Mouse (Mus musculus) MEL (cell line): ENCODE results near the gene Fkbp15. TPM values are rescaled to one million over a fixed set of nuclear protein-coding genes. Genes with fewer than 3 reads are reported as not detected.

Experiments used
- DNase-seq: peaks from one replicate; pipeline ENCODE4 v3.0.0; 2011; ENCODE audit warnings: low read depth, low spot score
- H3K27ac ChIP-seq: 2 replicates; pipeline ENCODE4 v1.5.1; 2012; ENCODE audit warnings: low read depth, mild to moderate bottlenecking, control low read depth, low read length, moderate library complexity; ENCODE audit not compliant: control insufficient read depth
- H3K27me3 ChIP-seq, 2 experiments: fragments of 150-350 bp in 1 of 2; sonication (generic) in 1 of 2; 2 replicates each; pipeline ENCODE4 v1.6.1; 2012; ENCODE audit warnings: low read length in 2 of 2, mild to moderate bottlenecking in 2 of 2, improper control_type of control experiment in 1 of 2, moderate library complexity in 1 of 2; ENCODE audit not compliant: insufficient read depth in 2 of 2, control insufficient read depth in 1 of 2
- H3K36me3 ChIP-seq, 2 experiments: 2 replicates each; pipeline ENCODE4 v1.6.1; 2012 to 2014; ENCODE audit warnings: low read length in 2 of 2, improper control_type of control experiment in 1 of 2, inconsistent platforms in 1 of 2, mild to moderate bottlenecking in 1 of 2; ENCODE audit not compliant: insufficient read depth in 2 of 2, control insufficient read depth in 1 of 2
- H3K4me1 ChIP-seq, 2 experiments: fragments of 150-350 bp in 1 of 2; sonication (generic) in 1 of 2; 2 replicates each; pipeline ENCODE4 v1.6.1; 2012; ENCODE audit warnings: low read length in 2 of 2, improper control_type of control experiment in 1 of 2, mild to moderate bottlenecking in 1 of 2; ENCODE audit not compliant: insufficient read depth in 2 of 2, control insufficient read depth in 1 of 2
- H3K4me3 ChIP-seq, 2 experiments: fragments of 150-350 bp in 1 of 2; sonication (generic) in 1 of 2; 2 replicates each; pipeline ENCODE4 v1.5.1; 2012; ENCODE audit warnings: low read depth in 2 of 2, low read length in 2 of 2, mild to moderate bottlenecking in 2 of 2, moderate library complexity in 2 of 2, control low read depth in 1 of 2, improper control_type of control experiment in 1 of 2; ENCODE audit not compliant: control insufficient read depth in 1 of 2, insufficient read depth in 1 of 2
- H3K79me2 ChIP-seq: 2 replicates; pipeline ENCODE4 v1.6.1; 2012; ENCODE audit warnings: mild to moderate bottlenecking, low read length, moderate library complexity; ENCODE audit not compliant: control insufficient read depth, poor library complexity, insufficient read depth
- H3K9ac ChIP-seq: 2 replicates; pipeline ENCODE4 v1.6.1; 2012; ENCODE audit warnings: low read depth, mild to moderate bottlenecking, control low read depth, low read length, moderate library complexity; ENCODE audit not compliant: control insufficient read depth, poor library complexity, severe bottlenecking
- H3K9me3 ChIP-seq: fragments of 150-350 bp; sonication (generic); replicated peaks from 2 replicates; pipeline ENCODE4 v1.6.1; 2012; ENCODE audit warnings: mild to moderate bottlenecking, low read length, improper control_type of control experiment, moderate library complexity; ENCODE audit not compliant: insufficient read depth
- CHD1 ChIP-seq: IDR thresholded peaks from 2 replicates; pipeline ENCODE4 v1.6.1; 2012; ENCODE audit warnings: low read depth, mild to moderate bottlenecking, inconsistent platforms, low read length, improper control_type of control experiment
- CHD2 ChIP-seq: IDR thresholded peaks from 2 replicates; pipeline ENCODE4 v1.6.1; 2011; ENCODE audit warnings: low read length, improper control_type of control experiment
- CTCF ChIP-seq, 3 experiments: IDR thresholded peaks in 2 of 3; conservative IDR thresholded peaks in 1 of 3; 2 replicates each; pipeline ENCODE4 v1.5.1; 2011 to 2012; ENCODE audit warnings: low read length in 3 of 3, low read depth in 2 of 3, mild to moderate bottlenecking in 2 of 3, improper control_type of control experiment in 1 of 3, inconsistent platforms in 1 of 3, mixed read lengths in 1 of 3, moderate library complexity in 1 of 3; ENCODE audit not compliant: control insufficient read depth in 1 of 3, insufficient read depth in 1 of 3, poor library complexity in 1 of 3, severe bottlenecking in 1 of 3
- E2F4 ChIP-seq: IDR thresholded peaks from 2 replicates; pipeline ENCODE4 v1.6.1; 2011; ENCODE audit warnings: low read depth, low read length, improper control_type of control experiment, borderline replicate concordance
- EP300 ChIP-seq, 2 experiments: IDR thresholded peaks; 2 replicates each; pipeline ENCODE4 v1.6.1; 2011; ENCODE audit warnings: improper control_type of control experiment in 2 of 2, low read length in 2 of 2, low read depth in 1 of 2, mild to moderate bottlenecking in 1 of 2
- ETS1 ChIP-seq: IDR thresholded peaks from 2 replicates; pipeline ENCODE4 v1.6.1; 2012; ENCODE audit warnings: low read depth, mild to moderate bottlenecking, inconsistent platforms, low read length, improper control_type of control experiment, moderate library complexity
- GABPA ChIP-seq: IDR thresholded peaks from 2 replicates; pipeline ENCODE4 v1.6.1; 2012; ENCODE audit warnings: low read depth, mild to moderate bottlenecking, inconsistent platforms, low read length, improper control_type of control experiment, moderate library complexity
- GATA1 ChIP-seq: IDR thresholded peaks from 2 replicates; pipeline ENCODE4 v1.6.1; 2011; ENCODE audit warnings: low read depth, low read length, improper control_type of control experiment
- MAFK ChIP-seq: IDR thresholded peaks from 2 replicates; pipeline ENCODE4 v1.6.1; 2011; ENCODE audit warnings: low read depth, mild to moderate bottlenecking, low read length, improper control_type of control experiment, borderline replicate concordance
- MAX ChIP-seq: IDR thresholded peaks from 2 replicates; pipeline ENCODE4 v1.6.1; 2011; ENCODE audit warnings: low read length, improper control_type of control experiment
- MAZ ChIP-seq: IDR thresholded peaks from 2 replicates; pipeline ENCODE4 v1.6.1; 2012; ENCODE audit warnings: low read depth, mild to moderate bottlenecking, inconsistent platforms, low read length, improper control_type of control experiment
- MEF2A ChIP-seq: IDR thresholded peaks from 2 replicates; pipeline ENCODE4 v1.6.1; 2014; ENCODE audit warnings: low read depth, mild to moderate bottlenecking, inconsistent platforms, low read length, improper control_type of control experiment; ENCODE audit not compliant: poor library complexity, insufficient replicate concordance, severe bottlenecking; ENCODE audit errors: extremely low read depth
- MXI1 ChIP-seq: IDR thresholded peaks from 2 replicates; pipeline ENCODE4 v1.6.1; 2011; ENCODE audit warnings: mild to moderate bottlenecking, low read depth, low read length, improper control_type of control experiment
- MYB ChIP-seq: IDR thresholded peaks from 2 replicates; pipeline ENCODE4 v1.6.1; 2011; ENCODE audit warnings: mild to moderate bottlenecking, low read depth, low read length, improper control_type of control experiment
- MYC ChIP-seq: IDR thresholded peaks from 2 replicates; pipeline ENCODE4 v1.6.1; 2011; ENCODE audit warnings: low read depth, mild to moderate bottlenecking, low read length, improper control_type of control experiment, moderate library complexity
- NELFE ChIP-seq: IDR thresholded peaks from 2 replicates; pipeline ENCODE4 v1.6.1; 2011; ENCODE audit warnings: low read depth, low read length, improper control_type of control experiment
- POLR2AphosphoS2 ChIP-seq: IDR thresholded peaks from 2 replicates; pipeline ENCODE4 v1.6.1; 2011; ENCODE audit warnings: low read length, improper control_type of control experiment
- POLR2AphosphoS5 ChIP-seq: IDR thresholded peaks from 2 replicates; pipeline ENCODE4 v1.6.1; 2012; ENCODE audit warnings: low read depth, borderline replicate concordance, mild to moderate bottlenecking, inconsistent platforms, low read length, moderate library complexity, mixed read lengths
- RAD21 ChIP-seq: IDR thresholded peaks from 2 replicates; pipeline ENCODE4 v1.6.1; 2011; ENCODE audit warnings: mild to moderate bottlenecking, low read depth, low read length, improper control_type of control experiment
- RCOR1 ChIP-seq: IDR thresholded peaks from 2 replicates; pipeline ENCODE4 v1.6.1; 2012; ENCODE audit warnings: low read depth, mild to moderate bottlenecking, inconsistent platforms, low read length, improper control_type of control experiment
- SIN3A ChIP-seq: IDR thresholded peaks from 2 replicates; pipeline ENCODE4 v1.6.1; 2012; ENCODE audit warnings: low read length, improper control_type of control experiment, inconsistent platforms
- SMC3 ChIP-seq: IDR thresholded peaks from 2 replicates; pipeline ENCODE4 v1.6.1; 2011; ENCODE audit warnings: low read depth, low read length, improper control_type of control experiment
- TBP ChIP-seq: IDR thresholded peaks from 2 replicates; pipeline ENCODE4 v1.8.0; 2011; ENCODE audit warnings: low read depth, low read length, improper control_type of control experiment
- TCF12 ChIP-seq: IDR thresholded peaks from 2 replicates; pipeline ENCODE4 v1.6.1; 2014; ENCODE audit warnings: low read depth, mild to moderate bottlenecking, inconsistent platforms, low read length, improper control_type of control experiment, moderate library complexity
- UBTF ChIP-seq: IDR thresholded peaks from 2 replicates; pipeline ENCODE4 v1.6.1; 2012; ENCODE audit warnings: low read depth, mild to moderate bottlenecking, inconsistent platforms, low read length, improper control_type of control experiment, moderate library complexity, borderline replicate concordance; ENCODE audit not compliant: insufficient read depth
- USF2 ChIP-seq, 2 experiments: IDR thresholded peaks; 2 replicates each; pipeline ENCODE4 v1.6.1; 2011 to 2012; ENCODE audit warnings: improper control_type of control experiment in 2 of 2, low read length in 2 of 2, borderline replicate concordance in 1 of 2, inconsistent platforms in 1 of 2, low read depth in 1 of 2, mild to moderate bottlenecking in 1 of 2; ENCODE audit not compliant: insufficient read depth in 1 of 2
- ZMIZ1 ChIP-seq: IDR thresholded peaks from 2 replicates; pipeline ENCODE4 v1.6.1; 2012; ENCODE audit warnings: low read depth, mild to moderate bottlenecking, inconsistent platforms, low read length, improper control_type of control experiment, moderate library complexity
- polyA plus RNA-seq, 2 experiments: library from polyadenylated mRNA; stranded (reverse) in 1 of 2; unstranded in 1 of 2; fragments of >175 nt in 1 of 2; fragments of >200 nt in 1 of 2; gene quantifications; 2 replicates each; pipeline versions ENCODE4 v1.2.1 to v1.2.4; 2012; ENCODE audit warnings: low replicate concordance in 2 of 2, low read depth in 1 of 2; ENCODE audit not compliant: insufficient read length in 2 of 2, insufficient read depth in 1 of 2, missing spikeins in 1 of 2
- total RNA-seq: library from RNA; depleted of rRNA; stranded (reverse); fragments of 300-350 nt; gene quantifications from 2 replicates; pipeline ENCODE4 v1.2.3, GENCODE M21; 2012

Gene Fkbp15
- total and polyA plus RNA-seq, 3 experiments, result 21.1 to 26.5 TPM; not detected in 1

DNA sequence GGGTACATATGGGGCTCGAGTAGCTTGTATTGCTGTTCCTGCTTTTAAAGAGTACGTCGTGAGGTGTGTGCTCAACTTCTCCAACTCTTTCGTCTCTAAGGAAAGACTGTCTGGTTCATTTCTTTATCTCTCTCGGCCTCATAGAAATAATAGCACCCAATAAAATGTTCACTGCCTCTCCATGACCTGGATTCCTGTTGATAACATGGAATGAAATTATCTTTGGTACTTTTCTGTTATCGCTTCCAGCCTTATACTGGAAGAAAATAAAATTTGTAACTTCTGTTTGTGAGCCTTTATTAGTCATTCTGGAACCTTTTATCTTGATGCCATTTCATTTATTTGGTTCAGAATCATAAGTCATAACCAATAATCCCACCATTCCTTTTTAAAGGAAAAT, 22.9 kb upstream of the Fkbp15 start:
- TF ChIP-seq EP300 (IDR thresholded peaks at IDR 0.05; ENCODE audit: low read depth in 1 of 2, low read length in 2 of 2), result peak; percentile 75 to 81
- no peak for TF ChIP-seq MEF2A
- no peak for TF ChIP-seq UBTF
- no peak for TF ChIP-seq CHD1
- no peak for TF ChIP-seq SIN3A
- TF ChIP-seq RCOR1, result 0 out of 2 replicates have a peak, but pooled peaks have one; percentile 14
- no peak for TF ChIP-seq USF2 (IDR thresholded peaks at IDR 0.05; ENCODE audit: borderline replicate concordance in 1 of 2, insufficient read depth in 1 of 2, low read depth in 1 of 2, low read length in 2 of 2)
- TF ChIP-seq MXI1, result 0 out of 2 replicates have a peak, but pooled peaks have one; percentile 21
- peak; percentile 62 for TF ChIP-seq GATA1
- TF ChIP-seq TCF12, result peak; percentile 74
- no peak for TF ChIP-seq CHD2
- no peak for TF ChIP-seq NELFE
- TF ChIP-seq RAD21, result no peak
- no peak for TF ChIP-seq SMC3
- peak; percentile 10; the same call in 1 of the 2 replicates for TF ChIP-seq ETS1
- TF ChIP-seq POLR2AphosphoS2, result no peak
- TF ChIP-seq ZMIZ1, result no peak
- no peak for TF ChIP-seq TBP
- H3K9ac ChIP-seq, result no peak overlapping the region
- H3K27me3 ChIP-seq, result no peaks in the 10 kb centered on the region
- H3K79me2 ChIP-seq, result no peaks in the 10 kb centered on the region; the same call in 1 of the 2 replicates
- no peaks in the 10 kb centered on the region for H3K9me3 ChIP-seq
- peaks cover 9 to 22% of the 10 kb centered on the region in 2 experiments; a peak in 3 of 4 replicates for H3K36me3 ChIP-seq
- H3K4me3 ChIP-seq, result no peak overlapping the region
- H3K4me1 ChIP-seq, result peaks cover 10 to 14% of the 10 kb centered on the region in 2 experiments
- H3K27ac ChIP-seq, result peak overlapping the region; percentile 7; the same call in 1 of the 2 replicates
- peak; percentile 23 for DNase-seq

DNA sequence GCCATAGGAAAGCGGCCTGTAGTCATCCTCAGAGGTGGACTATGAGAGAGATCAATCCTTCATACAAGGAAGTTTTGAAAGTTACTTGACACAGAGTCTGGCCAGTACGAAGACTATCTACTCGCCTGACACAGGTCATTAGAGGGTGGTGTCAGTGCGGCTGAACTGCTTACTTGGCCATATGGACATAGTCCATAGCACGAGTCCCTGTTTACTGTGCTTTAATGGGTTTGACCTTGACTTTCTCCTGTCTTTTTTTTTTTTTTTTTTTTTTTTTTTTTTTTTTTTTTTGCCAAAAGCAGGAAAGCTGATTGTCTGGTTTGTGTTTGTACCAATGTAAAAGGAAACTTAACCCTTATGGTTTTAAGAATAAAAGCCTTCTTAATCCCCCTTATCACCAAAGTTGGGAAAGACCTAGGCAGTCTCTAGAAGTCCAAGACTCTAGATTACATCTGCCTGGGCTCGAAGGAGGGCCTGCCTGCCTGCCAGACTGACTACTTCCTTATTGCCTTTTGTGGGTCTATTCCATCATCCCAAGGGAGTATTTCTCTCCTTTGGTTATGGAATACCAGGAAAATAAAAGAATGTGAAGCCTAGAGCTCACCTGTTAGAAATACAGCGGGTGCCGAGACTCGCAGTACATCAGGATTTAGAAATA, 19.5 kb upstream of the Fkbp15 start:
- Histone ChIP-seq H3K4me1 (peaks cover 10 to 14% of the 10 kb centered on the region in 2 experiments), H3K27ac (no peak overlapping the region), H3K79me2 (no peaks in the 10 kb centered on the region; the same call in 1 of the 2 replicates), H3K36me3 (peaks cover 0 to 22% of the 10 kb centered on the region in 2 experiments; a peak in 2 of 4 replicates), H3K9ac (no peak overlapping the region), H3K9me3 (no peaks in the 10 kb centered on the region), H3K4me3 (no peak overlapping the region), H3K27me3 (no peaks in the 10 kb centered on the region)
- no peak for DNase-seq
- TF ChIP-seq CHD2, result no peak
- no peak for TF ChIP-seq POLR2AphosphoS5
- TF ChIP-seq MYB, result no peak
- no peak for TF ChIP-seq E2F4
- TF ChIP-seq MAFK, result no peak
- no peak for TF ChIP-seq SIN3A
- TF ChIP-seq MYC, result no peak
- no peak for TF ChIP-seq TCF12
- TF ChIP-seq MAX, result no peak
- TF ChIP-seq MEF2A, result no peak
- no peak for TF ChIP-seq POLR2AphosphoS2
- TF ChIP-seq MAZ, result no peak
- no peak for TF ChIP-seq GABPA
- TF ChIP-seq RCOR1, result no peak
- TF ChIP-seq ZMIZ1, result no peak
- no peak for TF ChIP-seq CTCF (IDR thresholded peaks at IDR 0.05 in 2 of 3, conservative IDR thresholded peaks at IDR 0.05 in 1 of 3; ENCODE audit: control insufficient read depth in 1 of 3, insufficient read depth in 1 of 3, low read depth in 2 of 3, low read length in 3 of 3, poor library complexity in 1 of 3, severe bottlenecking in 1 of 3)
- TF ChIP-seq MXI1, result no peak
- TF ChIP-seq USF2 (IDR thresholded peaks at IDR 0.05; ENCODE audit: borderline replicate concordance in 1 of 2, insufficient read depth in 1 of 2, low read depth in 1 of 2, low read length in 2 of 2), result no peak
- TF ChIP-seq, all 39 proteins: peak for 0
